Mouse (Mus musculus) midbrain, embryonic 14.5 days (tissue): ENCODE measurements at regions not wholly inside any gene's neighbourhood (a gene's known extent, or its start where the extent isn't known, plus 50 kb on each side); places are given as distances from the start of the nearest gene placed in this dataset.
A peak's percentile ranks its signal among the peaks of the same experiment; 100 is the strongest.

Experiments
- ATAC-seq: fragments of 200-750 bp; cut with Nextera tagmentation; 2 replicates; pipeline ENCODE4 v1.8.0; 2017; ENCODE audit warnings: moderate number of reproducible peaks, moderate library complexity; ENCODE audit not compliant: low FRiP score, low TSS enrichment
- DNase-seq: peaks from one replicate; pipeline ENCODE4 v3.0.0-alpha.2; 2015
- H3K27ac ChIP-seq: fragments of 300-500 bp; sonication (generic); replicated peaks from 2 replicates; pipeline ENCODE4 v1.5.1; 2014; ENCODE audit warnings: mild to moderate bottlenecking, low read depth, low read length, moderate library complexity
- H3K27me3 ChIP-seq: fragments of 300-500 bp; sonication (generic); 2 replicates; pipeline ENCODE4 v1.6.1; 2014; ENCODE audit warnings: low read length, control low read depth, mixed read lengths; ENCODE audit not compliant: control insufficient read depth, insufficient read depth
- H3K36me3 ChIP-seq: fragments of 300-500 bp; sonication (generic); 2 replicates; pipeline ENCODE4 v1.6.1; 2014; ENCODE audit warnings: low read length, control low read depth; ENCODE audit not compliant: control insufficient read depth, insufficient read depth
- H3K4me1 ChIP-seq: fragments of 300-500 bp; sonication (generic); 2 replicates; pipeline ENCODE4 v1.6.1; 2014; ENCODE audit warnings: mild to moderate bottlenecking, antibody characterized with exemption, low read length, control low read depth; ENCODE audit not compliant: control insufficient read depth, insufficient read depth
- H3K4me2 ChIP-seq: fragments of 300-500 bp; sonication (generic); 2 replicates; pipeline ENCODE4 v1.6.1; 2014; ENCODE audit warnings: mild to moderate bottlenecking, low read length, moderate library complexity
- H3K4me3 ChIP-seq: fragments of 300-500 bp; sonication (generic); replicated peaks from 2 replicates; pipeline ENCODE4 v1.5.1; 2014; ENCODE audit warnings: low read depth, low read length
- H3K9ac ChIP-seq: fragments of 300-500 bp; sonication (generic); replicated peaks from 2 replicates; pipeline ENCODE4 v1.6.1; 2014; ENCODE audit warnings: mild to moderate bottlenecking, low read length, moderate library complexity
- H3K9me3 ChIP-seq: fragments of 300-500 bp; sonication (generic); 2 replicates; pipeline ENCODE4 v1.6.1; 2016; ENCODE audit warnings: low read length, control low read depth, mixed read lengths; ENCODE audit not compliant: control insufficient read depth
- WGBS: fragments of 180-500 bp; shearing (Covaris S2); extraction: QIAGEN DNeasy Blood & Tissue Kit; methylation state at CpG from one replicate; pipeline ENCODE4 v1.1.7; 2014; 5-methylcytosine and 5-hydroxymethylcytosine counted together

GRCm38 (mm10) chr2:94983484-94983883, 545.5 kb upstream of the Api5 start:
- WGBS: 44% methylated on average over 4 of the region's 4 CpGs
- H3K9ac ChIP-seq: no peak overlapping the region
- ATAC-seq (peak; percentile 77; the same call in 1 of the 2 replicates), DNase-seq (peak; percentile 59)
- H3K4me2 ChIP-seq: no peak overlapping the region
- no peak overlapping the region for H3K27ac ChIP-seq
- H3K36me3 ChIP-seq: no peaks in the 10 kb centered on the region
- H3K9me3 ChIP-seq: no peaks in the 10 kb centered on the region
- no peaks in the 10 kb centered on the region for H3K4me1 ChIP-seq
- no peak overlapping the region for H3K4me3 ChIP-seq
- H3K27me3 ChIP-seq: no peaks in the 10 kb centered on the region

- Histone ChIP-seq H3K4me2 (no peak overlapping the region), H3K27me3 (no peaks in the 10 kb centered on the region), H3K27ac (no peak overlapping the region), H3K4me3 (no peak overlapping the region), H3K9me3 (no peaks in the 10 kb centered on the region), H3K4me1 (no peaks in the 10 kb centered on the region), H3K9ac (no peak overlapping the region), H3K36me3 (no peaks in the 10 kb centered on the region)
- ATAC-seq: no peak
- DNase-seq: peak; percentile 4
These were observed 525.6 kb upstream of the Api5 start for GRCm38 (mm10) chr2:94963520-94963919.

GRCm38 (mm10) chr2:94945646-94946045, 507.7 kb upstream of the Api5 start:
- ATAC-seq (no peak), DNase-seq (no peak)
- no peaks in the 10 kb centered on the region for H3K27me3 ChIP-seq
- H3K4me1 ChIP-seq: no peaks in the 10 kb centered on the region
- no peaks in the 10 kb centered on the region for H3K36me3 ChIP-seq
- no peak overlapping the region for H3K9ac ChIP-seq
- H3K27ac ChIP-seq: no peak overlapping the region
- H3K9me3 ChIP-seq: no peaks in the 10 kb centered on the region
- H3K4me2 ChIP-seq: no peak overlapping the region
- no peak overlapping the region for H3K4me3 ChIP-seq

GRCm38 (mm10) chr2:94932115-94932514, 494.2 kb upstream of the Api5 start:
- no peak for ATAC-seq
- Histone ChIP-seq H3K9ac (no peak overlapping the region), H3K27ac (no peak overlapping the region), H3K4me2 (no peak overlapping the region), H3K36me3 (no peaks in the 10 kb centered on the region), H3K4me1 (no peaks in the 10 kb centered on the region), H3K27me3 (no peaks in the 10 kb centered on the region), H3K9me3 (no peaks in the 10 kb centered on the region), H3K4me3 (no peak overlapping the region)
- WGBS: 92% methylated on average over 4 of the region's 4 CpGs
- DNase-seq: no peak

- Histone ChIP-seq H3K27ac (no peak overlapping the region), H3K27me3 (no peaks in the 10 kb centered on the region), H3K9ac (no peak overlapping the region), H3K4me2 (no peak overlapping the region), H3K9me3 (no peaks in the 10 kb centered on the region), H3K4me3 (no peak overlapping the region), H3K4me1 (no peaks in the 10 kb centered on the region), H3K36me3 (no peaks in the 10 kb centered on the region)
- ATAC-seq (no peak), DNase-seq (no peak)
- WGBS: 86% methylated on average over 3 of the region's 3 CpGs
These were observed 481.4 kb upstream of the Api5 start for GRCm38 (mm10) chr2:94919361-94919760.

GRCm38 (mm10) chr2:94918062-94918461, 480.1 kb upstream of the Api5 start:
- H3K36me3 ChIP-seq: no peaks in the 10 kb centered on the region
- H3K9me3 ChIP-seq: no peaks in the 10 kb centered on the region
- no peaks in the 10 kb centered on the region for H3K4me1 ChIP-seq
- H3K27me3 ChIP-seq: no peaks in the 10 kb centered on the region
- H3K4me2 ChIP-seq: no peak overlapping the region
- ATAC-seq (no peak), DNase-seq (no peak)
- no peak overlapping the region for H3K4me3 ChIP-seq
- WGBS: 86% methylated on average over 2 of the region's 2 CpGs
- H3K27ac ChIP-seq: no peak overlapping the region
- H3K9ac ChIP-seq: no peak overlapping the region

GRCm38 (mm10) chr2:94901580-94901979, 463.6 kb upstream of the Api5 start:
- no peak overlapping the region for H3K4me2 ChIP-seq
- no peak overlapping the region for H3K4me3 ChIP-seq
- H3K27ac ChIP-seq: no peak overlapping the region
- DNase-seq (no peak), ATAC-seq (no peak)
- H3K36me3 ChIP-seq: no peaks in the 10 kb centered on the region
- no peak overlapping the region for H3K9ac ChIP-seq
- H3K27me3 ChIP-seq: no peaks in the 10 kb centered on the region
- no peaks in the 10 kb centered on the region for H3K4me1 ChIP-seq
- H3K9me3 ChIP-seq: no peaks in the 10 kb centered on the region
